Mouse (Mus musculus) layer of hippocampus, adult 9-10 months (tissue): ENCODE measurements around the gene Spcs2.
"Not testable (repeated sequence)": the region's sequence is repeated elsewhere in the genome, so short reads cannot be mapped to it uniquely, and the experiment has no call there.

Source experiments
- DNase-seq: peaks from one replicate; pipeline ENCODE4 v3.0.0; 2022; ENCODE audit warnings: low spot score

Spcs2 gene

DNA sequence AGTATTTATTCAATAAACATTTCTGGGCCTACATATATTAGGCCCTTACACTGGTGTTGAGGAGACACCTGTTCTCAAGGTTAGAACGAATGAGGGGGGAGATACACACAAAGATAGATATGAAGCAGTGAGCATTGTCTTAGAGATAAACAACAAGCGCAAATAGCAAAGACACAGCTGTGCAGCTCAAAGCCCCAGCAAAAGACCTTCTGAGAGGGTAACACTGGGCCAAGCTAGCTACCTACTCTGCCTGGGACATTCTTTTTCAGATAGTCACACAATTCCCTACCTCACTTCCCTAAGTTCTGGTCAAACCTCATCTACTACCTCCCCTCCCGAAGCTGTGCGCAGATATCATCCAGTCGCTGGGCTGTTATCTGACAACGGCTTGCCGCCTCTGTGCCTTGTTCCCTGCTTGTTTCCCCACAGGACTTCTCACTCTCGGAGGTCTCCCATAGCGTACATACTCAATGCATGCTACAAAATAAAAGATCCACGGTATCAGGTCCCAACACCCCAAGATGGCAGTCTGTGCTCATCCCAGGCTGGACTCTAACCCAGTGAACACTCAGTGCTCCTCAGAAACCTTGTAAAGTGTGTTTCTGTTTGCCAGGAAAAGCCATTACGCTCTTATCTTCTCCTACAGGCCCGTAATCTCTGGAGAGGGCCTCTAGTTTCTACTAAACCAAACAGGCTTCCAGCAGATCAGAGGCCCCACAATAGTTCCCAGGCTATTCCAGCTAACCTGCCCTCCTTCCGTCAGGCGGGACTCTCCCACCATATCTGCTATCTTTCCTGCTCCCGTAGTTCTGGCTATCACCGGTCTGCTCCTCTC lies 38.4 kb downstream of the Spcs2 start:
- DNase-seq: no peak

DNA sequence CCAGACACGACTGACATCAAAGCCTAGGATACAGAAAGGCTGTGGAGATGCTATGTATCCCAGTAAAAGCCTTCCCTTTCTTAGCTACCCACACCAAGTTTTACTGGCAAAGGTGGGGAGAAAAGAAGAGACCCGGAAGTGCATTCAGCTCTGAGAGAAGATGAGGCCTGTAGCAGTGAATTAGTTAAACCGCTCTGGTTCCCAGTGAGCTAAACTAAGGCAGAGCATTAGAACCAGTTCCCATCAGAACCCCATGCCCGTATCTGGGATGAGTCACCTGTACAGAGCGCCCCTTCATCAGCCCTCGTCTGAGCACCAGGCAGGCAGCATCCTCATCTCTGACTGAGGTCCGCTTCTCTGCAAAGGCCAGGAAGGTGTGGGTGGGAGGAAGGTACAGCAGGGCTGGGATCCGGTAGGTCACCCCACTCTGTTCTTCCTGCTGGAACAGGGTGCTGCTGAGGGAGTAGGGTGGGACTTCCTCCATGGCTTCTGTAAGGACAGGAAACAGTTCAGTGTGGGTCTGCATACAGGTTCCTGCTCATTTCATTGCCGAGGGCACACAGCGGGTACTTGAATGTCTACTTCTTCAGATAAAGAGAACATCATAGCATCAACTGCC lies 40.1 kb downstream of the Spcs2 start:
- no peak for DNase-seq

DNA sequence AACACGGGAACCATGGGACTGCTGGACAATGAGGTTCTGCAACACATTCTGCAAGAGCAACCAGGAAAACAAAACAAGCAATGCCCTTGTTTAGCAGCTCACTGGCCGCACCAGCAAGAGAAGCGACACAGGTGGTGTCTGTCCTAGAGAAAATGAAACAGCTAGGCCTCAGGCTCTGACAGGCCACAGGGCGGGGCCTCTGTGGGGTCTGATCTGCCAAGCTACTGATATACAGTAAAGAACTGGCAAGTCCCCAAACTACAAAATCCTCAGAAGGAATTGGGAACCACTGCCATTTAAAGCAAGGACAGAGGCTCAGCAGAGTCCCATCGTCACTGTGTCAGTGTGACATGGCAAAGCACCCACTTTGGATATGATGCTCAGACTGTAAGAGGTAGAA lies 40.8 kb downstream of the Spcs2 start:
- no peak for DNase-seq

DNA sequence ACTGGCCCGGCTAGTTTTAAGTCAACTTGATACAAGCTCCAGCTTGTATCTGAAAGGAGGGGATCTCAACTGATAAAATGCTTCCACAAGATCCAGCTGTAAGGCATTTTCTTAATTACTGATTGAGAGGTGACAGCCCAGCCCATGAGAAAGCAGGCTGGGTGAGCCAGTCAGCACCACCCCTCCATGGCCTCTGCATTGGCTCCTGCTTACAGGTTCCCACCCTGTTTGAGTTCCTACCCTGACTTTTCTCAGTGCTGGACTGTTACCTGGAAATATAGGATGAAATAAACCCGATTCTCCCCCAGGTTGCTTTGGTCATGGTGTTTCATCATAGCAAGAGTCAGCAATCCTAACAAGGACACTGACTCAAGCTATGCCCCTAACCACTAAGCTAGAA lies 41.3 kb downstream of the Spcs2 start:
- DNase-seq: no peak

DNA sequence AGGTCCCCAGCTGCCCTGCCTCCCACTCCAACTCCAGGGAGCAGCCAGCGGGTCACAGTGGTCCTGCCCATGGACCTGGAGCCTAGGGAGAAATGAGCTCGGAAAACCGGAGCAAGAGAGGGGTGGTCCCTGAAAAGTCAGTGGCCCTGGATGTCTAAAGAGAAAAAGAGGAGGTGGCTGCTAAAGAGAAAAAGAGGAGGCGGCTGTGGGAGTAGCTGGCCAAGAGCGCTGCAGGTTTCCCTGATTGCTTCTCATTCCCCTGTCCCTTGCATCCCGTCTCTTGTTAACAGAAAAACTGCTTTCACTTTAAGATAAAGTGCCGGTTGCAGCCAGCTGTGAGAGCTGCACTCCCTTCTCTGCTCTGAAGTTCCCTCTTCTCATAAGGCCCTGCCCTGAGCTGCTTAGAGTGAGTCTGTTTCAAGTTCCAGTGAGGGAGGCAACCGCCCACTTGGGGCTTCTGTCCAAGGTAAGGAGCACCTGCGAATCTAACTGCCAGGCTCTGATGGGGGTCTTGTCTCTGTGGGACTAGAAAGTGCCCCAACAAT lies 45.0 kb downstream of the Spcs2 start:
- DNase-seq: not testable (repeated sequence)

DNA sequence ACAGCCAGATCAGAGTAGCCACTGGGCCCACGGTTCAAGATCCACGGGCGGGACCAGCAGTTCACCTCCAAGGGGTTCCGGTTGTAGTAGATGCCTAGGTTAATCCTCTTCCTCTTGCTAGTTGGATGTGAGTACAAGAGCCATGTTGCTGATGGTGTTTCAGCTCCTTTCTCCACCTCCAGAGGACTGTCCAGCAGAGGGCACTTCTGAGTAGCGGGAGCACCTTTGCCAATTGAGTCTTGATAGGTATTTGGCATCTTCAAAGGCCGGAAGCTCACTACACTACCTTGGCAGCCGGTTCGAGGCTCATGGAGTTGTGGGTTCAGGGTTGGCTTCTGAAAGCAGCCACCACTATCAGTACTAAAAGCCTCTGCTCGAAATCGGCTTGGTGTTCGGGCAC lies 49.9 kb downstream of the Spcs2 start:
- DNase-seq: no peak

DNA sequence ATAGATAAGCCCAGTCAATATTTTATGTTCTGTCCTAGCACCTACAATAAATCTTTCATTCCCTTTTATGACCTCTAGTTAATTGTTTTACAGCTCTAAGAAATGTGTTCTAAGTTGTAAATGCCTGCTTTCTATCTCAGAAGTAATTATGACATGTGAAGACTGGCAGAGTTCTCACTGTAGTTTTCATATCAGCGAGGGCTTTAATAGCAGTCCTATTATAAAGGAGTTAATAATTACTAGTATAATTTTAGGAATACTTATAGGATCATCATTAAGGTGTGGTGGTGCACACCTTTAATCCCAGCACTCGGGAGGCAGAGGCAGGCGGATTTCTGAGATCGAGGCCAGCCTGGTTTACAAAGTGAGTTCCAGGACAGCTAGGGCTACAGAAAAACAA lies 51.6 kb downstream of the Spcs2 start:
- no peak for DNase-seq

DNA sequence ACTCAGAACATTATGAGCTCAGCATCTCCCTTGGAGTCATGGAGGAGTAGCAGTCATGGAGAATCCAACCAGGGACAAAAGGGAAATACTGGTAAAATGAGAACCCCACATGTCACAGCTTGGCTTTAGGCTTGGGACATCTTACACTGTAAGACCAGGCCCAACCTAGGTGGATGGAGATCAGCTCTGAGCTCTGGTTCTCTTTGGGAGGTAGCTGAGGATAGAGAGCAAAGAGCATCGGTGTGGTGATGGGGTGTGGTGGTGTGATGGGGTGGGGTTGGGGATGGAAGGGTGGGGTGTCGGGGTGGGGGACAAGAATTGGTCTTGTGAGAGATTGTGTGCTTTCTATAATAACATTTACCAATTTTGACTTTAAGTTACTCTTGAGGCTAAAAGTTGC lies 52.4 kb downstream of the Spcs2 start:
- no peak for DNase-seq

DNA sequence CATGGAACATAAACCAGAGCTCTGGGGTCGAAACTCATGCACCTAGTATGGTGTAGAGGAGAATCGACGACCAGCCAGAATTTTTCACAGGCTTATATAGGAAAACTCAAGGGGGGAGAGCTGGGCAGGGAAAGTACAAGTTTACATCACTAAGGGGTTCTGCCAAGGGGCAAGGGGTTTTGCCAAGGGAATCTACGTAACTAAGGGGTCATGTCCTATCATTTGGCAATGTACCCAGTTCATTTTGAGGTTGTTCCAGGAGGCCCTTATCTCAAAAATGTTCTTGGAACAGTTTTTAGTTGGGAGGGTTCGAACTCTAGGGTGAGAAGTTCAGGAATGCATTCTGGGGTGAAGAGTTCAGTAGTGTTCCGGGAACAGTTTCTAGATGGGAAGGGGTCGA lies 56.2 kb downstream of the Spcs2 start:
- not testable (repeated sequence) for DNase-seq

DNA sequence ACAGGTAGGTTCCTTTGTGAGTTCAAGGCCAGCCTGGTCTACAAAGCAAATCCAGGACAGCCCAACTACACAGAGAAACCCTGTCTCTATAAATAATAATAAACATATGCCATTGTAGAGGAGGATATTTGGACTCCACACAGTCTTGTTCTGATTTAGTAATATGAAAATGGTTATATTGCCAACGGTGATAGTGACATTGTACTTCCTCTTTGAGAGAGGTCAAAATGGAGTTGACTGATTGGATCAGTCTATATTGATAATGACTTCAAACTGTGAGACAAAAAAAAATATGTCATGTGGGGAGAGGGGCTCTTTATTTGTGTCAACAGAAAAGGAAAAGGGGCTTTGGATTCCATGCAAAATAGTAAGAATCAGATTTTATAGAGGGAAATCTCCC lies 57.9 kb downstream of the Spcs2 start:
- DNase-seq: no peak

DNA sequence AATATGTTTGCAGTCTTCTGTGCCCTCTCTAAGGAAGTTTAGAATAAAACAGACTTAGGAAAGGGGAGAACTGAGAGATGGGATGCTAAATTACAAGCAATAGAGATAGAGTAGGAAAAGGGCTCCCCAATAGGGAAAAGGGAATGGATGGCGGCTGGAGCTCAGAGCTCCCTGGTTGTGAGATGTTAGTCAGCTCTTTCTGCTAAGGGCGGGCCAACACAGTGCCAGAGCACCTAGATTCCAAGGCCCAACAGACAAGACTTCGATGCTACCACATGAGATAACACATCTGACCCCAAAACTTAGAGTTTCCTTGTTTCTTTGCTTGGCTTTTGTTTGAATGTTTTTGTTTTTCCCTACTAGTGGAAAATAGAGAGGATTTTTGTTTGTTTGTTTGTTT lies 59.2 kb downstream of the Spcs2 start:
- not testable (repeated sequence) for DNase-seq

DNA sequence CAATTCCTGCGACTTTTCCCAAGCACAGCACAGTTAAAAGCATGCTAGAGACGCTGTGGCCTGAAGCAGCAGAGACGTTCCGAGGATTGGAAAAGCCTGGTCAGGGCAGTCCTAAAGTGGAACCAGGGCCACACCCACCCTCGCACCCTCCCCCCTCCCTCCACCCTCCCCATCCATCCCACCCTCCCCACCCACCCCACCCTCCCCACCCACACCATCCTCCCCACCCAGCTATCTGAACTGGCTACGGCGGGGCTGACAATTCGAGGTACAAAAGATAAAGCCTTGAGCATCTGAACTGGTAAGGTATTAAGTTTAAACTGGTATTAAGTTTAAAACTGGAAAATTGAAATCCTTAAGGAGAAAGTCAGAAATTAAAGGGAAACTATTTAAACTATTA lies 59.7 kb downstream of the Spcs2 start:
- no peak for DNase-seq

DNA sequence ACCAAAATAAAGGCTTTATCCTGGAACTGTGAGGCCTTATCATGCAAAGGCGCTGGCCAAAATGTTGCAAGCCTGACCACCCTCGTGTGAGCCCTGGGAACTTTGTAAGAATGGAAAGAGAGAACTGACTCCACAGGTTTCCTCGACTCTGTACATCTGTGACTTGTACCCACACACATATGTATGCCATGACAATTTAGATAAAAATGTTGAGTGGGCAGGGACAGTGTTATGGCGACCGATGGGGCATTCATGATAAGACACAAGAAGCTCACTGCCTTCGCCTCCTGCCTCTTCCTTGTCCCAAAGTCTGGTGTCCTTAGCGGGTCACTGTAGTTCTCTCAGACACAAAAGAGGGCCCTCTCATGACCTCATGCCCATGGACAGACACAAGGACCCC lies 64.1 kb downstream of the Spcs2 start:
- DNase-seq: no peak

DNA sequence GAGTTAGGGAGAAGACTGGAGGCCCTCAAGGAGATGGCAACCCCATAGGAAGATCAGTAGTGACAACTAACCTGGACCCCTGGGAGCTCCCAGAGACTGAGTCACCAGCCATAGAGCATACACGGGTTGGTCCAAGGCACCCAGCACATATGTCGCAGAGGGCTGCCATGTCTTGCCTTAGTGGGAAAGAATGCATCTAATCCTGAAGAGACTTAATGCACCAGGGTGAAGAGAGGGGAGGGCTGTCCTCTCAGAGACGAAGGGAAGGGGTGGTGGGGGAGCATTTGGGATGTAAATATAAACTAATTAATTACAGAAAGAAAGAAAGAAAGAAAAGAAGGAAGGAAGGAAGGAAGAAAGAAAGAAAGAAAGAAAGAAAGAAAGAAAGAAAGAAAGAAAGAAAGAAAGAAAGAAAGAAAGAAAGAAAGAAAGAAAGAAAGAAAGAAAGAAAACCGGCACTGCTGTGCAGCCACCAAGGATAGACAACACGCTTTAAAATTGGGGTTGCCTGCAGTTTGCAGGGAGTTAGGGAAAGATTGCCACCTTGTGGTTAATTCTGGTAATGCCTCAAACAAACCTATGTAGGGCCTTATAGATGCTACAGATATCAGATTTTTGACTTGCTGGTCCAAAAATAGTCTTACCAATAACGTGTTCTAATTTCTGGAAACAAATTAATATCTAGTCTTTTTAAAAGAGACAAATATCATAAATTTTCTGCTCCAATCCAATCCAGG lies 65.2 kb downstream of the Spcs2 start:
- peak; percentile 61 for DNase-seq

DNA sequence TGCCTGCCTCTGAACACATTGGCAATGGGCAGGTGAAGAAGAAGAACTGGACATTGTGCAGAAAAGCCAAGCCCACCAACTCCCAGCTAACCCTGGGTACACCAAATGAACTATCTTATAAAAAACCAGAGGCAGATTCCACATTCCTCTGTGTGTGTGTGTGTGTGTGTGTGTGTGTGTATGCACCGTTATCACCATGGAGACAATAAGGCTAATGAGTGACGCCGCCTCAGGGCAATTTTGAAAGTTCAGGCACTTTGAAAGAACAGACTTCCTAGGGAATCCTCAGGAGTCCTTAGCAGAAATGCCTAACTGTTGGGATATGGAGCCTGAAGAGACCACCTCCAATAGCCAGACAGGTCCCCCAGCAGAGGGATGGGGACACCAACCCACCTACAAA lies 66.0 kb downstream of the Spcs2 start:
- DNase-seq: no peak

DNA sequence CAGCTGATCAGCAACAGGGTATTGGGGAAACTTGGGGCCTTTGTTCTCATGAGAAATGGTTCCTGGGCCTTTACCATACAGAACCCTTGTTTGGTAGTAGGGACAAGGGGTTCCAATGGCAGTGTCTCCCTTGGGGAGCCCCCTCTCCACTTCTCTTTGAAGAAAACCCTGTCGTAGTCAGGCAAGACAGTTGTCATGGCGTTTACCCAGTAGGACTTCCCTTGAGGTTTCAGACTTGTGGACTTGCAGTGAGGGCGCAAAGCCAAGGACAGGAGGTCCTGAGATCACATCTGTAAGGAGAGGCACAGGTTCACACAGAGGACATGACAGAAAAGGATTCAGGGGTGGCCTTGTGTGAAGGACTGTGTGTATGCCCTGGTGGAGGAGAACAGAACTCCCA lies 66.8 kb downstream of the Spcs2 start:
- no peak for DNase-seq

DNA sequence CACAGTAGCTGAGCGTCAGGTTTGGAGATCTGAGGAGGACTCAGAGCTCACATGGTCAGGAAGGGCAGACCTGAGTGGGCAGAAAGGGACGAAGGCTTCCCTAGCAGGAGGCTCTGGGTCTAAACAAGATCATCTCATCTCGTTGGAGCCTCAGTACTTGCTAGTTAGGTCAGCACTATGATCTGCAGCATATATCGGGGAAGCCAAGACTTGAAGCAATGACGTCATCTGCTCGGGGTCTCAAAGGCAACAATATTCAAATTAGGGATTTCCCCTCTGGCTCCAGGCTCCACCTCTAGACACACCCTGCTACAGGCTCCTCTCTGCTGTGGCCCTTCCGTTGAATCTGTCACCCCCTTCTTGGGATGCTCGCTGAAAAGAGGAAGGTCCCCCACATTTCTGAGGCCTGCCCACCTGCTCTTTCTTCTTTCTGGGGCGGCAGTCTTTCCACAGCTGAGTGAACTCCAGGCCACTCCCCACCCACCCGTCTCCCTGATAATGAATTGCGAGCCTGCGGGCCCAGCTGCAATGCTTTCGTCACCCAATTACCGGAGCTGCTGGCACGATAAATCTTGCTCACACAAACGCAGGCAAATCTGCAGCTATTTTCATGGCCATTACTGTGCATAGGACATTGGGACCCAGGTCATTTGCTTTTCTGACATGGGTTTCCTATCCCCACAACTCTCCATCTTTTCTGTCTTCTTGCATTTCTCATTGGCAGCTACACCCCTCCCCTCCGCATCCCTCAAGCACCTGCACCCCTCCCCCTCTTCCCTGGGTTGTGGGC lies 67.9 kb downstream of the Spcs2 start:
- no peak for DNase-seq

DNA sequence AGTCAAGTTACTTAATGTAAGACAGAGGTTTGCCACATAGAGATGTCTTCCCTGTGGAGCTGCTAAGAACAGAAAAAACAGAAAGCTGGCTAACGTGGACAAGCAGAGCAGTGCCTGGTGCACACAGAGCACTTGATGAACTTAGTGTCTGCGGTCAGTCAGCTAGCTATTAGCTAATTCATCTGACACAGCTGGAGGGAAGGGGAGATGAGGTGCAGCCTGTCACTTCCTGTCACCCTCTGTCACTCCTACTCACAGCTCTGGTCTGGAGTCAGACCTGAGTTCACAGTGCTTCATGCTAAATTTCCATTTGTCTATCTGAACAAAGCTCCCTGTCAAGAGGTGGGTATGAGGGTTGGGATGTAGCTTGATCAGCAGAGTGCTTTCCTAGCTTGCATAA lies 69.2 kb downstream of the Spcs2 start:
- no peak for DNase-seq

DNA sequence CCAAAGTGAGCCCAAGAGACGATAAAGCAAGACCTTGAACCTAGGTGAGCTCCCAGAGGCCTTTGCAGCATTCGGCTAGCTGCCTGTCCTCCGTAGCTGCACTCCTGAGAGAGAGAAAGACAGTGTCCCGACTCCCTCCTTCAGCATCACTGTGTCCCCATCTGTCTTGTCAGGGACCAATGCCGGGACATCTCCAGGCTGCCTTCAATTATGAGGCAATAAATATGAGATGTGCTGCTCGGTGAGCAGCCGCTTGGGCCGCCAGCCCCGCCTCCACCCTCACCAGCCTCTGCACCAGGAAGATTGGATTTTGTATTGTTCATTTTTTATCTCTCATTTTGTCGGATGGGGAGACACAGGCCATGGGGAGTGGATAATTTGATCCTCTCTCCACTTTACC lies 72.4 kb downstream of the Spcs2 start:
- DNase-seq: no peak

DNA sequence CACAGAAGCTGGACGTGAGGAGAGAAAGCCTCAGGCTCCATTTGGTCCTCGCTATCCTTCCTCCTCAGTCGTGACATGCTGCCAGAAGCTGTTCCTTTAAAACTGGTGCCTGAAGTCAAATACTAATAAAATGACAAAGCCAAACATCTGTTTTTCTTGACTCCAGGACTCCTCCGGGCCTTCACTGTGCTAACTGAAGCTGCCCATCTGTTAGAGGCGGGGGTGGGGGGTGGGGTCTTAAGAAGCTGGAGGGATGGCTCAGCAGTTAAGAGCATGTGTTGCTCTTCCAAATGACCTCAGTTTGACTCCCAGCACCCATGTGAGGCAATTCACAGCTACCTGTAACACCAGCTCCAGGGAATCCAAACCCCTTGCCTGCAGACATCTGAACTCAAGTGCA lies 74.7 kb downstream of the Spcs2 start:
- DNase-seq: no peak

DNA sequence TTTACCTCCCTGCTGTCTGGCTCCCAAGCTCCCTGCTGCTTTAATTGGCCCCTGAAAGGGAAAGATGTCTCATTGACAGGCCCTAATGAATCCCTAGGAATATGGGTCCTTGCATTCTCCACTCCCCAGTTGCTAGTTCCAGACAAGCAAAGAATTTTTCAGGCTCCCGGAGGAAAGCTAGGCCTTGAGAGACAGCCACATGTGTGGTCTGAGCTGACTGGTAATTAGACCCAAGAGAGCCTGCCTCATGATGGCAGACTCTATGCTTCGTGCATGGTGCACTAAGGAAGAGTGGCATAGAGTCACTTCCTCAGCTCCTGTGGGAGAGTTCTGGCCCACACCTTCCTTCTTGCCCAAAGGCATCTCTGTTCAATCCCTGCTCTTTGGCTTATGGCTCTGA lies 75.3 kb downstream of the Spcs2 start:
- no peak for DNase-seq
